Mouse (Mus musculus) ES-Bruce4 (cell line): ENCODE measurements at regions not wholly inside any gene's neighbourhood (a gene's known extent, or its start where the extent isn't known, plus 50 kb on each side); places are given as distances from the start of the nearest gene placed in this dataset.

ENCODE experiments used
- H3K27ac ChIP-seq: 2 replicates; pipeline ENCODE4 v1.5.1; 2012; ENCODE audit warnings: low read length, inconsistent platforms; ENCODE audit not compliant: insufficient read depth
- H3K27me3 ChIP-seq: 2 replicates; pipeline ENCODE4 v1.6.1; 2012; ENCODE audit warnings: mild to moderate bottlenecking, low read length, inconsistent platforms; ENCODE audit not compliant: control insufficient read depth, poor library complexity, insufficient read depth, severe bottlenecking
- H3K36me3 ChIP-seq: 2 replicates; pipeline ENCODE4 v1.6.1; 2012; ENCODE audit warnings: inconsistent platforms, mild to moderate bottlenecking, low read length, moderate library complexity; ENCODE audit not compliant: control insufficient read depth, poor library complexity, insufficient read depth, severe bottlenecking
- H3K4me1 ChIP-seq: one replicate; pipeline ENCODE4 v1.8.1; 2011; ENCODE audit warnings: low read length; ENCODE audit not compliant: control insufficient read depth, insufficient read depth
- H3K4me3 ChIP-seq: 2 replicates; pipeline ENCODE4 v1.5.1; 2011; ENCODE audit warnings: low read depth, mild to moderate bottlenecking, low read length
- H3K9ac ChIP-seq: 2 replicates; pipeline ENCODE4 v1.6.1; 2012; ENCODE audit warnings: low read depth, mild to moderate bottlenecking, inconsistent platforms; ENCODE audit not compliant: poor library complexity, severe bottlenecking
- H3K9me3 ChIP-seq: replicated peaks from 2 replicates; pipeline ENCODE4 v1.6.1; 2012; ENCODE audit warnings: mild to moderate bottlenecking, low read length, inconsistent platforms; ENCODE audit not compliant: control insufficient read depth, poor library complexity, insufficient read depth, severe bottlenecking
- CTCF ChIP-seq: IDR thresholded peaks from one replicate; pipeline ENCODE4 v1.8.1; 2011; ENCODE audit warnings: low read depth, low read length
- EP300 ChIP-seq: IDR thresholded peaks from 2 replicates; pipeline ENCODE4 v1.6.1; 2011; ENCODE audit warnings: low read depth, low read length; ENCODE audit not compliant: insufficient read depth
- POLR2A ChIP-seq: IDR thresholded peaks from one replicate; pipeline ENCODE4 v1.8.1; 2011; ENCODE audit warnings: low read length; ENCODE audit not compliant: insufficient read depth

DNA sequence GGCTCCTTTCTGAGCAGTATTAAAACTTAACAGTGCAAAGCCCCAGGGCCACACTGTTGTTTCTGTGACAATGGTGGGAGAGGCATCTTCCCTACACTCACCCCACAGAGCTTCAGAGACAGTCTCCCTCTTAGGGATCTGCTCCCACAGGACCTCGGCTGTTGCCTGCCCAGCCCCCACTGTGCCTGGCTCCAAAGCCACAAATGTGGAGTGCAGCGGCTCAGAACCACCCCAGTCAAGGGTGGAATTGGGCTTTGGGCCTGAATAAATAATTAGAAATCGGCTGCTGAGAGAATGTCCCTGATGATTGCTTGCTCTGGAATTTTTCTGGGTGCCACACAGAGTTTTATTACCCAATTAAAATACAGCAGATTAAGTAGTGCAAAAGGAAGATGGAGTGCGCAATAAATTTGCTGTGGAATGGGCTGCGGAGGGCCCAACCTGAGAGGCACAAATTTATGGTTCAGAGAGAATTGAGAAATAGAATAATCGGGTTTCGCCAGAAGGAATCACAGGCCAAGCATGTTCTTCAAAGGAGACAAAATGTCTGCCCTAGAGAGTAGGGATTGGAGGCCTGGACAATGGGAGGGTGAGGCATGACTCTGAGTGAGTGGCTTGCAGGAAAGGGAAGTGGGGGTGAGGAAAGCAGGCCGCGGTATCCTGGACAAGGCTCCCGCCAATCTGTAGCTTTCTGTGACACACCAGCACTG, 56.4 kb downstream of the Cd24a start:
- Histone ChIP-seq H3K36me3 (no peaks in the 10 kb centered on the region), H3K4me3 (no peak overlapping the region), H3K9me3 (no peaks in the 10 kb centered on the region), H3K27me3 (no peaks in the 10 kb centered on the region), H3K9ac (no peak overlapping the region), H3K4me1 (no peaks in the 10 kb centered on the region), H3K27ac (no peak overlapping the region)
- TF ChIP-seq POLR2A = no peak
- no peak for TF ChIP-seq EP300
- no peak for TF ChIP-seq CTCF

- Histone ChIP-seq H3K9ac (no peak overlapping the region), H3K4me1 (no peaks in the 10 kb centered on the region), H3K36me3 (no peaks in the 10 kb centered on the region), H3K4me3 (no peak overlapping the region), H3K27ac (no peak overlapping the region), H3K9me3 (no peaks in the 10 kb centered on the region), H3K27me3 (no peaks in the 10 kb centered on the region)
- TF ChIP-seq EP300 (no peak), CTCF (no peak), POLR2A (no peak)
Measured at GRCm38 (mm10) chr10:43641169-43641945, 63.3 kb downstream of the Cd24a start.

GRCm38 (mm10) chr10:43646326-43646725, 68.2 kb downstream of the Cd24a start:
- no peaks in the 10 kb centered on the region for H3K4me1 ChIP-seq
- H3K9me3 ChIP-seq = no peaks in the 10 kb centered on the region
- H3K9ac ChIP-seq = no peak overlapping the region
- no peak overlapping the region for H3K4me3 ChIP-seq
- no peak overlapping the region for H3K27ac ChIP-seq
- H3K36me3 ChIP-seq = no peaks in the 10 kb centered on the region
- no peak for TF ChIP-seq POLR2A
- no peak for TF ChIP-seq CTCF
- TF ChIP-seq EP300 = no peak
- H3K27me3 ChIP-seq = no peaks in the 10 kb centered on the region

GRCm38 (mm10) chr10:43646965-43647364, 68.9 kb downstream of the Cd24a start:
- TF ChIP-seq CTCF (no peak), EP300 (no peak), POLR2A (no peak)
- no peaks in the 10 kb centered on the region for H3K36me3 ChIP-seq
- H3K27ac ChIP-seq = no peak overlapping the region
- H3K4me3 ChIP-seq = no peak overlapping the region
- H3K27me3 ChIP-seq = no peaks in the 10 kb centered on the region
- no peaks in the 10 kb centered on the region for H3K9me3 ChIP-seq
- no peaks in the 10 kb centered on the region for H3K4me1 ChIP-seq
- H3K9ac ChIP-seq = no peak overlapping the region

DNA sequence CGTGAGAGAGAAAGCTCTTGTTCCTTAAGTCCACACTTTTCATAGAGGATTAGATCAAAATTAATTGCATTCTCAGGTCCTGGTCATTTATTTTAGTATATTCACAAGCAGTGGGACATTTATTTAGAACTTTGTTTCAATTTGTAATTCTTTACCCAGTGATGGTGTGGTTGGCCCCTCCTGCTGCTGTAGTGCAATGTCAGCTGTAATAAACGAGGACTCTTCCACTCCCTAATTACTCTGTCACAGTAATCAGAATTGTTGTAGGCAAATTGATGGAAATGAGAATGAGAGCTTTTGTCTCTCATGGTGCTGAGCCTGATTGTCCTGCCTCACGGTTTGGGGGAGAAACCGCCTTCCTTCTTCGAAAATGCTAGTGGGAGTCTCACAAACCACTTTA, 70.1 kb downstream of the Cd24a start:
- H3K27ac ChIP-seq = no peak overlapping the region
- no peaks in the 10 kb centered on the region for H3K27me3 ChIP-seq
- H3K4me1 ChIP-seq = no peaks in the 10 kb centered on the region
- no peaks in the 10 kb centered on the region for H3K9me3 ChIP-seq
- TF ChIP-seq POLR2A = no peak
- TF ChIP-seq CTCF = no peak
- no peak for TF ChIP-seq EP300
- no peaks in the 10 kb centered on the region for H3K36me3 ChIP-seq
- H3K9ac ChIP-seq = no peak overlapping the region
- no peak overlapping the region for H3K4me3 ChIP-seq

- no peaks in the 10 kb centered on the region for H3K9me3 ChIP-seq
- H3K4me1 ChIP-seq = no peaks in the 10 kb centered on the region
- no peak overlapping the region for H3K9ac ChIP-seq
- H3K27me3 ChIP-seq = no peaks in the 10 kb centered on the region
- no peak overlapping the region for H3K27ac ChIP-seq
- TF ChIP-seq CTCF = no peak
- no peak for TF ChIP-seq POLR2A
- TF ChIP-seq EP300 = no peak
- no peak overlapping the region for H3K4me3 ChIP-seq
- no peaks in the 10 kb centered on the region for H3K36me3 ChIP-seq
Measured at GRCm38 (mm10) chr10:43648815-43649447, 70.8 kb downstream of the Cd24a start.
